Mouse (Mus musculus): ENCODE results near the gene Dpep3.
"Not testable (repeated sequence)": the region's sequence is repeated elsewhere in the genome, so short reads cannot be mapped to it uniquely, and the experiment has no call there.

Dpep3 gene

DNA sequence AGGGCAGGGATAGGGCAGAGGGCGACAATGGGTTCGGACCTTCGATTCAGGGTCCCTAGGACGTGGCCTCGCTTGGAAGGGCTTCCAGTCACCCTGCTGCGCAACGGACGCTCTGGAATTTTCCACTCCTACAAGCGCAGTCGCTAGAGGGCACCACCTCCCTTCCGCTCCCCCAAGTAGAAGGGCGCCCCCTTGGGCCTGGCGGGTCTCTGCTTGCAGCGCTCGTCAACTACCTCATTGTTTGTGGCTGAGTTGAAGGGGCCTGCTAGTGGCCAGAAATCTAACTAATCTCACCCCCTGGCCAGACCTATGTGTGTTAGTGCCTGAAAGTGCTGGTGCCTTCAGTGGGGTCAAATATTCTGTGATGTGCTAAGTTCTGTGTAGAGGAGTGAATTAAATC lies at the start of gene Dpep3:
Dpep3 (minus strand) TSS at position 105 of the 400 bp plus-strand sequence.
- DNase-seq (ENCODE audit: low spot score), result no peak

DNA sequence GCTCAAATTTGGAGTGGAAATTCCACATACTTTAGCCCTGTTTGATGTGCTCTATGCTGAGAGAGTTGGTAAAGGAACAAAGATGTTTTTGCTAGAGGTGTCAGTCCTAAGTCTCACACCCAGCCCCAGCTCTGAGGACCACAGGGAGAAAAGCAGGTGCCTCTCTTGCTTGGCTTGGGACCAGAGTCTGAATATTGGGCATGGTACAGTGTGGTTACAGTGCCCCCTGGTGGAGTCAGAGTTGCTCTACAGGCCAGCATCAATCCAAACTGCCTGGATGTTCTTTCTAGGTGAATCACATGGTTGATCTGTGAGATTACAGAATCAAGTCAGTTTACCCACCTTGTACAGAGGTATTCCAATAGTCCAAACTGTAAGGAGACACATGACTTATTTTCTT lies 43.3 kb upstream of the Dpep3 start:
- peak; percentile 80 for DNase-seq (ENCODE audit: low spot score)

DNA sequence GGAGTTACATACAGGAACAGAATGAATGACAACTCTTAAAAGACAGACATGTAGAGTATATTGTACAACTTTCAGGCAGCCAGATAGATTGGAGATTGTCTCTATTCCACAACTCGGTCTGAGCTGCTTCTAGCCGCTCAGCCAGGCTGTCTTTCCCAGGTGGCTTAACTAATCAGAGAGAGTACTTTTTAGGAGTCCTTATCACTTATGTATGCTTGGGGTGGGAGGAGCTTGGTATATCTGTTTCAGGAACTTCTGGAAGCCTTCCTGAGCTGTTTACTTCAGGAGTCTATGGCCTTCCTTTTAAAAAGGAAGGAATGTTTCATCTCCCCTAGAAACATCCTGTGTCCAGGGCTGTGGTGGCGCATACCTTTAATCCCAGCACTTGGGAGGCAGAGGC lies 38.8 kb upstream of the Dpep3 start:
- peak; percentile 29 for DNase-seq (ENCODE audit: low spot score)

DNA sequence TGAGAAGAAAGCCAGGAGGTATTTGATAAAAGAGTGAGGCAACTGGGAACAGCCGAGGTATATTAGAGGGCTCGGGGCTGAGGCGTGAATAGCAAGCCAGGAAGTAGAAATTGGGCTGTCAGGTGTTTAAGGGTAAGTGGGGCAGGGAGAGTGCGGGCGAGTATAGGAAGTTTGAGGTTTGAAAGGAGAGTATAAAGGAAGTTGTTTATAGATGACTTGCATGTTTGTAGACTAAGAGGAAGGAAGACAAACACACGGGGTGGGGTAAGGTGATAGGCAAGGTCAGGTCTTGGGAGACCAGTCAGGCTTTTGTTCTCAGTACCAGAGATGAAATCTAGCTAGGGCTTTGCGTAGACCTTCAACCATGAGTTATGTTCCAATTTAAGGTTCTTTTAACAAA lies 37.9 kb upstream of the Dpep3 start:
- DNase-seq (ENCODE audit: low spot score), result no peak

DNA sequence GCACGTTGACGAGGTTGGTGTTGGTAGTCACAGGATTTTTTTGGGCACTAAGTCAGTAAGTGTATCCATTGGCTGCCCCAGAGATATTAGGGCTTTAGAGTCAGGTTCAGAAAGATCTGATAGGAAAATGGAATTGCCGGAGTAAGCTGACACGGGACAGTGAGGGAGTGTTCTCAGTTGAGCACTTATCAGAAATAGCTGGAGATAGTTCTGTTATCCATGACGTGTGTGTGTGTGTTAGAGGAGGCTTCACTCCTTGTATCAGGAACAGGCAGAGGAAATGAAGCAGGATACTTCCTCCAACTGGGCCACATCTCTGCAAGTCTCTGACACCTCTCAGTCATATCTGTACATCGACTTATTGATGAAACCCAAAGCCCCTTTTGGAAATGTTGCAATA lies 37.1 kb upstream of the Dpep3 start:
- DNase-seq (ENCODE audit: low spot score), result no peak

DNA sequence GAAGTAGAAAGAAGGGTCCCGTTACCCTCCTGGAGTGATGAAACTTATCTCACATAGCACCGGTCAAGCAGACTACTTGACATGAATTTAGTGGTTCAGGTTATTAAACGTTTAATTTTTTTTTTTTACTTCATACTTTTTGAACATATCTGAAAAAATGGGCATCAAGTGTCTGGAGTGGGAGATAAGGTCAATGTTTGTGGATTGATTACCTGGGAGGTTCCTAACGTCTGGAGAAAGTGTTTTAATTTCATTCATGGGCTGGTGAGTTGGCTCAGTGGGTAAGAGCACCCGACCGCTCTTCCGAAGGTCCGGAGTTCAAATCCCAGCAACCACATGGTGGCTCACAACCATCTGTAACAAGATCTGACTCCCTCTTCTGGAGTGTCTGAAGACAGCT lies 33.0 kb upstream of the Dpep3 start:
- peak; percentile 76 for DNase-seq (ENCODE audit: low spot score)

DNA sequence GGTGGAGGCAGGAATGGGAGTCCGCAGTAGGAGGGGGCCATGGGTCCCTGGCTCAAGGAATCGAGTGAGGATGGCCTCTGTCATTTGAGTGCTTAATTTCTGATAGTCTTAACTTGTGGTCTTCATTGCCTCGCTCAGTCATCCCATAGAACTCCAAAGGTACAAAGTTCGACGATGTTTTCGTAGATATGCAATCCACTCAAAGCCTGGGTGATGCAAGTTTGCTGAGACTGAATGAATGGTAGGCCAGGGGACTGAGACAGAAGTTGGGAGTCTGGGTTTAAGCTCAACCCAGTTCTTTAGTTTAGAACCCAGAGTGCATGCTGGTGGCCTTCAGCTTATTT lies 32.4 kb upstream of the Dpep3 start, which contains the start of gene Ddx28:
Ddx28 (minus strand) TSS at position 240 of the 344 bp plus-strand sequence.
- DNase-seq (ENCODE audit: low spot score), result peak; percentile 62

DNA sequence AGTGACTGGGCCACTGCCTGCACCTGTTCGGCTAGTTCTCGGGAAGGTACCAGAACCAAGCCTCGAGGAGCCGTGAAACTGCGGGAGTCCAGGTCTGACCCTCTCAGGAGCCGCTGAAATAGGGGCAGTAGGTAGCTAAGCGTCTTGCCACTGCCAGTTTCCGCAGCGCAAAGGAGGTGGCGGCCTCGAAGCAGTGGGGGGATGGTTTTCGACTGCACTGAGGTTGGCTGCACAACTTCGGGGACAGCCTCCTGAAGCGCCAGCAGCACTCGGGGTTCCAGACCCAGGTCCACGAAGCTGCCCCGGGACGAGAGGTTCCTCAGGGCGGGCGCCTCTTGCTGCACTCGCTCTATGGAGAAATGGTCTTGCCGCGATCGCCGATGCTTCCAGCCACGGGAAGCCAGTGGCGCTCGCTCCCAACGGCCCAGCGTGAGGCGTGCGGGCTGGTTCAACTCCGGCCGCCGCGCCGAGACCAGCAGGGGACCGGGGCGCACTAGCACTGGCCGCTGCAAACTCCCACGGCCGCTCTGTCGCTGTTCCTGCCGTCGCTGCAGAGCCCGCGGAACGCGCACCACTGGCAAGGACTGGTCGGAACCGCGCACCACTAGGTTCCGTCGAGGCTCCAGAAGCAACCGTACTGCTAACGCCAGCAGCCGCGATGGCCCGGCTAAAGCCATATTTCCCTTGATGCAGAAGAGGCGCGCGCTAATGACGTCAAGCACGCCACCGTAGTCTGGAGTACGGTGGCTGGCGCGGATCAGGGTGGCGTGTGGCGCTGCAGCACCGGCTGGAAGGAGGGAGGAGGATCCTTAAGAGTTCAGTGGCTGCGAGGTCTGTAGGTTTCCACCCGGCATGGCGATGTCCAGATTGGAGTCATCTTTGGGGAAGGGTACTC lies 31.8 kb upstream of the Dpep3 start:
- DNase-seq (ENCODE audit: low spot score), result peak; percentile 93

DNA sequence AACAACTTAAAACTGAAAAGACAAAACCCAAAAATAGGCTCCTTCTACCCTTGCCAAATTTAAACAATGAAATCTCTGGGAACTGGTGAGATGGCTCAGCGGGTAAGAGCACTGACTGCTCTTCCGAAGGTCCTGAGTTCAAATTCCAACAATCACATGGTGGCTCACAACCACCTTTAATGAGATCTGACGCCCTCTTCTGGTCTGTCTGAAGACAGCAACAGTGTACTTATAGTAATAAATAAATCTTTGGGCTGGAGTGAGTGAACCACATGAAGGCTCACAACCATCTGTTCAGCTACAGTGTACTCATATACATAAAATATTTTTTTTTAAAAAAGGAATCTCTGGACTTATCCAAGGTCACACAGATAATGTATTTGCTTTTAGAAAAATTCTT lies 28.7 kb upstream of the Dpep3 start:
- DNase-seq (ENCODE audit: low spot score), result not testable (repeated sequence)

DNA sequence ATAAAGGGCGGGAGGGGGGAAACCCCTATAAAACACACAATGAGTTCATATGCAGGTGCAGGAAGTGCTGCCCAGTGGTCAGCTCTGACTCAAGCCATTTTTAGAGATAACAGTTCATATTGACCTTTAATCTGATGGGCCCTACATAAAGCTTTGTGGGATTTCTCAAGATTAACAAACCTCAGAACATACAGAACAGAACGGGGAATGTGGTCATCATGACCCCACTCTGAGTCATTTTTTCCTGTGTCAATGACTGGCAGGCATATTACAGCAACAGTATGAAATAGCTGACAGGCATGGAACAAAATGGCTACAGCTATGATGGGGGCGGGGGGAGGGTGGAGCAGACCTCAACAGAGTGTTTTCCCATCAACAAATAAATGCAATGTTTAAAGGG lies 27.9 kb upstream of the Dpep3 start:
- no peak for DNase-seq (ENCODE audit: low spot score)

DNA sequence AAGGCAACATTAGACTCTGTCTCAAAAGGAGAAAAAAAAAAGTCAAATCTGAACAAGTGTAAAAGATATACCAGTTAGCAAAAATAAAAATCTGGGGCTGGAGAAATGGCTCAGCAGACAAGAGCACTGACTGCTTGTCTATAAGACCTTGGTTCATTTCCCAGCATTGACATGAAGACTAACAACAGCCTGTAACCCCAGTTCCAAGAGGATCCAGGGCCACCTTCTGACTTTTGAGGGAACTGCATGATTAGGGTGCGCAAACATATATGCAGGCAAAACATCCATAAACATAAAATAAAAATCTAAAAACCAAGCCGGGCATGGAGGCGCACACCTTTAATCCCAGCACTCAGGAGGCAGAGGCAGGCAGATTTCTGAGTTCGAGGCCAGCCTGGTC lies 27.2 kb upstream of the Dpep3 start:
- DNase-seq (ENCODE audit: low spot score), result no peak

DNA sequence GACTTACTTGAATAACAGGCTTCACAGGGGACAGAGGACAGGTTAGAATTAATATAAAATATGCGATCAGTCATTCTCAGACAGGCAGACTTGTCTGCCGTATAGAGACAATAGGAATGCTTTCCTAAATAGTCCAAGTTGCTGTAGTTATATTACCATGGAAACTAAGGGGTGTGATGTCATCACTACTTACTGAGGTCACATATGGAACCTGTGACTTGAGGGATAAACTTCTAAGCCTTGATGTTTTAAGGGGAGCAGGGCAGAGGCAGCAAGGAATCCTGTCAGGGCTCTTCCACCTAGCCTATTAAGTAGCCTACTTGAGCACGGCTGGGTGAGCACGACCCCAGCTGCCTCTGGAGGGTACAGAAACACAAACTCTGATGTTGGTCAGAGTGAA lies 26.6 kb upstream of the Dpep3 start, which contains the start of gene Dpep2nb:
Dpep2nb (minus strand) TSS at position 101 of the 400 bp plus-strand sequence.
- no peak for DNase-seq (ENCODE audit: low spot score)

DNA sequence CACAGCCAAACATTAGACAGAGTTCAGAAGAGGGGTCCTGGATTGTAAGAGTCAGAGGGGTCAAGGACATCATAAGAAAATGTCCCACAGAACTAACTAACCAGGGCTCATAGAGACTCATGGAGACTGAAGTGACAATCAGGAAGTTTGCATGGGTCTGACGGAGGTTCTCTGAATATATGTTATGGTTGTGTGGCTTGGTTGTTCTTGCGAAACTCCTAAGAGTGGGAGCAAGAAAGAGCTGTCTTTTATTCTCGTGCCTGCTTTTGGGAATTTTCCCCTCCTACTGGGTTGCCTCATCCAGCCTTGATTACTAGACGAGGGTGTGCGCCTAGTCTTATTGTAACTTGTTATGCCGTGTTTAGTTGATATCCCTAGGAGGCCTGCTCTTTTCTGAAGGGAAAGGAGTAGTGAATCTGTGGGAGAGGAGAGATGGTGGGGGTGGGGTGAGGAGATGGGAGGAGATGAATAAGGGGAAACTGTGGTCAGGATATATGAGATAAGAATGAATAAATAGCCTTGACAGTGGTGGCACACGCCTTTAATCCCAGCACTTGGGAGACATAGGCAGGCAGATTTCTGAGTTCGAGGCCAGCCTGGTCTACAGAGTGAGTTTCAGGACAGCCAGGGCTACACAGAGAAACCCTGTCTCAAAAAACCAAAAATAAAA lies 25.4 kb upstream of the Dpep3 start:
- no peak for DNase-seq (ENCODE audit: low spot score)

DNA sequence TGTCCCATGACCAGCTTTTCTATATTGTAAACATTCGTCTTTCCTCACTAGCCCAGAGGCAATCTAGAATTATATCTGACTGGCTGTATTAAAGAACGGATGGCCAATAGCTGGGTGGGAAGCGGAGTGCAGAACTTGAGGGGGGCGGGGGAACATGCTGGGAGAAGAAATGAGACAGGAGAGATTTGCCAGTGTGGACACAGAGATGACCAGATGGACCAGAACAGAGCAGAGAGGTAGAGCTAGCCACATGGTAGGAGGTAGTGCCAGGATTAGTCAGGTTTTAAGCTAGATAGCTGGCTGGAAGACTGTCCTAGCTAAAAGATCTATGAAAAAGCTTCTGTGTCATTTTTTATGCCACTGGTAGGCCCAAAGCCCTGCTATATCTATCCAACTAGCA lies 22.7 kb upstream of the Dpep3 start:
- no peak for DNase-seq (ENCODE audit: low spot score)

DNA sequence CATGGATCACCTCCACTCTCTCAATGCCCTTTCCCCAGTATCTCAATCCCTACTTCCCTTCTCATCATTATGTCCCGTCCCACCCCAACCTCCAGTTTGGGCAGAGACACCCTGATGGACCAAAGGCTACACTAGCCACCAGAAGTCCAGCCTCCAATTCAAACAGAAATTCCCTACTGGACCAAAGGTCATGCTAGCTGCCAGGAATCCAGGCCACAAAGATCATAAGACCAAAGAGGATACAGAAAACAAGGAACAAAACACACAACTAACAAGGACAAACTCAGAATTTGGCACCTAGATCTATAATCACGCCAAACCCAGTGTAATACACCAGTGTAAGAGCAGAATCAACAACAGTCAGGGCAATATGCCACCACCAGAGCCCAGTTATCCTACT lies 19.7 kb upstream of the Dpep3 start:
- DNase-seq (ENCODE audit: low spot score), result no peak

DNA sequence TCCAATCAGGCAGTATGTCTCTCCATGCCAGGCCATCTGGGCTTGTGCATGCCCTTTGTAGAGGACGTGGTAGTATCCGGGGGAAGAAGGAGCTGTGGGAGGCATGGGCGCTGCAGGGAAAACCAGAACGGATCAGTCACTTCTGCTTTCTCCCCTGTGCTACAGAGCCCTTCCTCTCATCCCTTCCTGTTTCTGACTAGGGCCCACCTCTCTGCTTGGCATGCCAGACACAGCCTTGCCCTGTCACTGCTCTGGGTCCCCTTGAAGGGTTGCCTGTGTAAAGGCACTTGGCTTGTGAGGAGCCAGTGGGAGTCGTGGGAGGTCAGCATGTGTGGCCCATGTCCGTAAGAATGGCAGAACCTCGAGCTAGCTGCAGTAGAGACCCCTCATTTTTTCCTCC lies 17.1 kb upstream of the Dpep3 start:
- DNase-seq (ENCODE audit: low spot score), result no peak

DNA sequence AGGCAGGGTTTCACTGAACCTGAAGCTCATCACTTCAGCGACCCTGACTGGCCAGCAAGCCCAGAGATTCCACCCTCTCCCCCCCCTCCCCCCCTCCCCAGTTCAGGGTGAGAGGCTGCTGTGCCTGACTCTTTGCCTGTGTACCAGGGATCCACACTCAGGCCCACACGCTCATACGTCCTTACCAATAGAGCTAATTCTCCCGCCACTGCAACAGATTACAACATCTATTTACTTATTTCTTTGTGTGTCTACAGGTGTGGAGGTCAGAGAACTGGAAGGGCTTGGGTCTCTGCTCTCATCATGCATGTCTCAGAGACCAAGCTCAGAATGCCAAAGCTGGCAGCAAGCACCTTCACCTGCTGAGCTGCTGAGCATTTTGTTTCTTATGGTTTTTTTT lies 14.0 kb upstream of the Dpep3 start:
- no peak for DNase-seq (ENCODE audit: low spot score)

DNA sequence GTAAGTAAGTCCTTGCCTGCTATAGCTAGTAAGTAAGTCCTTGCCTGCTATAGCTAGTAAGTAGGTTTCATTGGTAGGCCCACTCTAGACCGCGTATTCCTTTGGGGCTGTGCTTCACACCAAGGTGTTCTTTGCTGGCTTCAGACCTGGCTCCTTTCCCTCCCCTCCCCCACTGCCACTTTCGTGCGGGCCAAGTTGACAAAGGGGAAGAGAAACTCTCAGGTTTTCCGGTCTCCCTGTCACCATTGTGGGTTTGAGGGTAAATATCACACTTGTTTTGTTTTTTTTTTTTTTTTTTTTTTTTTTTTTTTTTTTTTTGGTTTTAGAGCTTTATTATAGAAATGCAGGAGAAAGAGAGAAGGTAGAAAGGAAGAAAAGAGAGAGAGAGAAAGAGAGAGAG lies 13.3 kb upstream of the Dpep3 start:
- no peak for DNase-seq (ENCODE audit: low spot score)

DNA sequence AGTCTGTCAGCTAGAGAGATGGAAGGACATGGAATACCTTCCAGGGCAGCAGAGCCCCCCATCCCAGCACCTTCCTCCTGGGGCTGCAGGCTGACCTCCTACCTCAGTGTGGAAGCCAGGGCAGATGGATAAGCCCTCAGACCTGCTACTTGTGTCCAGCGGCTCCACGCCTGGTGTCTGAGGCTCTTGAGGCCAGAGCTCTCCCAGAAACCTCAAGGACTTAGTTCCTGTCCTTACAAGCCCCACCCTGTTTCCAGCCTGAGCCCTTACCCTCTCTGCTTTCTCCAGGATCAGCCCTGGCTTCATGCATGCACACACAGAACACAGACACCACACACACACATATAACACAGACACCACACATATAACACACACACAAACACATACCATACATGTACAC lies 12.3 kb upstream of the Dpep3 start:
- DNase-seq (ENCODE audit: low spot score), result no peak

DNA sequence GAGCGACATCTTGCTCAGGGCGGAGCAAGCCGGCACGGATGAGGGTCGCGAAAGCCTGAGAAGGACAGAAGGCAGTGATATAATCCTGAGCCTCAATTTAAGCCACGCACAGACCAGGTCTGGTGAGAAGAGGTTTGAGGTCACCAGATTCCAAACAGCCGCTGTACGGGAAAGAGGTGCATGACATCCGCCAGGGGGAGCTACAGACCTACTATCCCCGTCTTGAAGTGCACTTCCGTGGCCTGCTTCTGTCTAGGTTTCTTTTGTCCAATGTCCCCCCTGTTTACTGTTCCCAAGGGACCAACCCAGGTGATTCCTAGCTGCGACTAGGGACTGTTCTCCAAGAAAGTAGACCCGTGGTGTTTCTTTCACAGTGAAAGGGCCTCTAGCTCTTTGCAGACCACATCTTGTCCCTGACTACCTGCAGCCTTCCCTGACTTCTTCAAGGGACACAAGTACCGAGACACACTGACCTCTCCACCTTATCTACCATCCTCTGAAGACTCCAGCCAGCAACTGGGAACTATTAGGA lies 11.7 kb upstream of the Dpep3 start, which contains the start of gene Dus2:
Dus2 (plus strand) TSS at position 482 of the 532 bp plus-strand sequence.
- DNase-seq (ENCODE audit: low spot score), result peak; percentile 84

DNA sequence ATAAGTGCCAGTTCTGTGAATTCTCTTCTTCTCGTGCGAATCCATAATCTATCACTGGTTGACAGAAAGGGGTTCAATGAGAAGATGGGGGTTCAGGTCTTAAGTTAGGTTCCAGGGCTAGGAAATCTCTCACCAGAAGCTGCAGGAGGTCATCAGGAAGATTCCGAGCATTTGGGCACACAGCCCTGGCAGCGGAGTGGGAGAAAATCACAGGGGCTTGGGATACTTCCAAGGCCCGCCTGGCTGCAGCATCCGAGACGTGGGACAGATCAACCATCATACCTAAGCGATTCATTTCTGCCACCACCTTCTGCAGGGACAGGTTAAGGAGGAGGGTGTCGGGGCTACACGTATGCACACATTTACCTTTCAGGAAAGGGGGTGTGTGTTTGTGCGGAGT lies 9.3 kb upstream of the Dpep3 start:
- DNase-seq (ENCODE audit: low spot score), result no peak

DNA sequence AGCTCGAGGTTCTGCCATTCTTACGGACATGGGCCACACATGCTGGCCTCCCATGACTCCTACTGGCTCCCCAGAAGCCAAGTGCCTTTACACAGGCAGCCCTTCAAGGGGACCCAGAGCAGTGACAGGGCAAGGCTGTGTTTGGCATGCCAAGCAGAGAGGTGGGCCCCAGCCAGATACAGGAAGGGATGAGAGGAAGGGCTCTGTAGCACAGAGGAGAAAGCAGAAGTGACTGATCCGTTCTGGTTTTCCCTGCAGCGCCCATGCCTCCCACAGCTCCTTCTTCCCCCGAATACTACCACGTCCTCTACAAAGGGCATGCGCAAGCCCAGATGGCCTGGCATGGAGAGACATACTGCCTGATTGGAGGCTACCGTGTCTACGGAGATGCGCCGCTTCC lies 4.2 kb upstream of the Dpep3 start:
- not testable (repeated sequence) for DNase-seq (ENCODE audit: low spot score)

DNA sequence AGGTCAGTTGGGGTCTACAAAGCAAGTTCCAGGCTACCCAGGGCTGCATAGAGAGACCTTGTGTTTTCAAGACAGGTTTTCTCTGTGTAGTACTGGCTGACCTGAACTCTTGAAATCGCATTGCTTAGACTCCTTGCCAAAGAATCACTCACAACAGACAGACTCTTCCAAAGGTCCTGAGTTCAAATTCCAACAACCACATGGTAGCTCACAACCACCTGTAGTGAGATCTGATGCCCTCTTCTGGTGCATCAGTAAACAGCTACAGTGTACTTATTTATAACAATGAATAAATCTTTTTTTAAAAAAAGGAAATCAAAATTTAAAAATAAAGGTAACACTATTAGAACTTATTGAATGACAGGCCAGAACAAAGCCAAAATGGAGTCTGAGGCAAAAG lies 1.9 kb upstream of the Dpep3 start:
- no peak for DNase-seq (ENCODE audit: low spot score)

Data from c-Kit-positive CD71-positive TER-119-positive erythroid progenitor cells, embryonic 14.5 days (primary cell).